ENCODE assay signal across 8 mouse cellular contexts in genomic region chr14:21050734-21051133, GRCm38 (mm10). TPM values are rescaled to one million over a fixed set of nuclear protein-coding genes. Genes with fewer than 3 reads are reported as not detected.
DNase-seq lines count a peak whose midpoint lies in the region; ATAC-seq lines count a peak whose summit lies in the region.

No protein-coding gene starts in this region.

- H3K27ac ChIP-seq in heart, embryonic 15.5 days: no peak overlapping the region
- H3K27ac ChIP-seq in liver, embryonic 15.5 days (replicated peaks): 0 out of 2 replicates have a peak overlapping the region, but pooled peaks have one; percentile 90
- H3K27ac ChIP-seq in stomach, embryonic 16.5 days (ENCODE audit: low read length): no peak overlapping the region

- H3K9me3 ChIP-seq in megakaryocyte, embryonic 14.5 days: no peaks in the 10 kb centered on the region
- H3K9me3 ChIP-seq in heart, embryonic 15.5 days (replicated peaks): no peaks in the 10 kb centered on the region
- no peaks in the 10 kb centered on the region; the same call in 1 of the 2 replicates for H3K9me3 ChIP-seq in liver, embryonic 15.5 days (replicated peaks)
- no peaks in the 10 kb centered on the region for H3K9me3 ChIP-seq in stomach, embryonic 16.5 days (replicated peaks; ENCODE audit: control insufficient read depth, low read length)

- ATAC-seq in megakaryocyte, adult 5-6 weeks (ENCODE audit: poor library complexity, severe bottlenecking): no peak
- no peak for ATAC-seq in heart, embryonic 15.5 days (replicated peaks; ENCODE audit: insufficient number of reproducible peaks, insufficient read depth, low FRiP score, low read depth)
- no peak for ATAC-seq in liver, embryonic 15.5 days (ENCODE audit: insufficient read depth)
- no peak for ATAC-seq in stomach, embryonic 16.5 days (ENCODE audit: insufficient read depth, low FRiP score)

- peak; percentile 37 for DNase-seq in adrenal gland, postnatal 10 days
- DNase-seq in adrenal gland, adult 2 months: no peak
- no peak for DNase-seq in layer of hippocampus, postnatal 14 days (ENCODE audit: low spot score in 2 of 2)

- peak overlapping the region; percentile 94; the same call in 1 of the 2 replicates for H3K4me2 ChIP-seq in heart, embryonic 15.5 days
- peak overlapping the region; percentile 99 for H3K4me2 ChIP-seq in liver, embryonic 15.5 days
- H3K4me2 ChIP-seq in stomach, embryonic 16.5 days (ENCODE audit: low read depth, low read length): no peak overlapping the region

- H3K4me1 ChIP-seq in megakaryocyte, embryonic 14.5 days: peaks cover 29% of the 10 kb centered on the region
- H3K4me1 ChIP-seq in heart, embryonic 15.5 days (replicated peaks): peaks cover 23% of the 10 kb centered on the region
- peaks cover 30% of the 10 kb centered on the region for H3K4me1 ChIP-seq in liver, embryonic 15.5 days (replicated peaks)
- peaks cover 8% of the 10 kb centered on the region for H3K4me1 ChIP-seq in stomach, embryonic 16.5 days (ENCODE audit: control insufficient read depth, insufficient read depth, low read length)

- 72% methylated on average over 3 of the region's 3 CpGs for WGBS in heart, embryonic 15.5 days
- 58% methylated on average over 3 of the region's 3 CpGs for WGBS in liver, embryonic 15.5 days (ENCODE audit: insufficient replicate concordance)
- WGBS in stomach, embryonic 16.5 days: 67% methylated on average over 3 of the region's 3 CpGs

- no peak overlapping the region for H3K9ac ChIP-seq in heart, embryonic 15.5 days
- H3K9ac ChIP-seq in liver, embryonic 15.5 days: no peak overlapping the region
- H3K9ac ChIP-seq in stomach, embryonic 16.5 days (ENCODE audit: low read length): no peak overlapping the region

- H3K4me3 ChIP-seq in megakaryocyte, embryonic 14.5 days (replicated peaks): peak overlapping the region; percentile 94
- peak overlapping the region; percentile 77; the same call in 1 of the 2 replicates for H3K4me3 ChIP-seq in heart, embryonic 15.5 days
- H3K4me3 ChIP-seq in liver, embryonic 15.5 days (replicated peaks): peak overlapping the region; percentile 79
- peak overlapping the region; percentile 99; the same call in 1 of the 2 replicates for H3K4me3 ChIP-seq in stomach, embryonic 16.5 days (replicated peaks; ENCODE audit: low read length)

- no peaks in the 10 kb centered on the region for H3K27me3 ChIP-seq in megakaryocyte, embryonic 14.5 days (replicated peaks)
- H3K27me3 ChIP-seq in heart, embryonic 15.5 days: no peaks in the 10 kb centered on the region
- H3K27me3 ChIP-seq in liver, embryonic 15.5 days: no peaks in the 10 kb centered on the region
- no peaks in the 10 kb centered on the region for H3K27me3 ChIP-seq in stomach, embryonic 16.5 days (ENCODE audit: control insufficient read depth, insufficient read depth, low read length)

- peaks cover 20% of the 10 kb centered on the region for H3K36me3 ChIP-seq in megakaryocyte, embryonic 14.5 days (replicated peaks; ENCODE audit: low read length)
- H3K36me3 ChIP-seq in heart, embryonic 15.5 days: peaks cover 4% of the 10 kb centered on the region; the same call in 1 of the 2 replicates
- H3K36me3 ChIP-seq in liver, embryonic 15.5 days (replicated peaks): 0 out of 2 replicates have a peak, but pooled peaks cover 2% of the 10 kb centered on the region
- H3K36me3 ChIP-seq in stomach, embryonic 16.5 days (ENCODE audit: control insufficient read depth, insufficient read depth, low read length): no peaks in the 10 kb centered on the region

RNA-seq across cellular contexts. Expression of gene Ap3m1, which starts 1.6 kb away (rescaled TPM):
- 10 to 100 TPM; 72.5 to 74.6 TPM for total RNA-seq in adrenal gland, postnatal 10 days (2021)
- total RNA-seq in adrenal gland, adult 2 months (2021): 100 to 1,000 TPM; 106 to 109 TPM
- polyA plus RNA-seq in adrenal gland, adult 2 months (2012; rRNA removed): 9.0 and 10.3 TPM in 2 replicates
- 0.49 and 2.7 TPM in 2 replicates for polyA plus RNA-seq in megakaryocyte, embryonic 14.5 days (2012; ENCODE audit: insufficient read depth, low replicate concordance)
- 66.8 and 78.9 TPM in 2 replicates for total RNA-seq in megakaryocyte, adult 5-6 weeks (2015)
- total RNA-seq in megakaryocyte, adult 5-6 weeks (2017): 79.7 and 96.9 TPM in 2 replicates
- 53.7 and 54.1 TPM in 2 replicates for polyA plus RNA-seq in heart, embryonic 15.5 days (2015; fragmentation: Nextera tagmentation; extraction: Ambion mirVana)
- polyA plus RNA-seq in liver, embryonic 15.5 days (2015; fragmentation: Nextera tagmentation; extraction: Ambion mirVana): 29.0 and 30.2 TPM in 2 replicates
- polyA plus RNA-seq in stomach, embryonic 16.5 days (2015; fragmentation: Nextera tagmentation; extraction: Ambion mirVana): 66.4 and 73.8 TPM in 2 replicates
- total RNA-seq in layer of hippocampus, postnatal 14 days (2021): 10 to 100 TPM; 82.1 to 84.3 TPM

RNA-seq across cellular contexts. Expression of gene Adk, which starts 1.6 kb away (rescaled TPM):
- total RNA-seq in adrenal gland, postnatal 10 days (2021): 100 to 1,000 TPM; 120 to 147 TPM
- 100 to 1,000 TPM; 103 to 124 TPM for total RNA-seq in adrenal gland, adult 2 months (2021)
- 11.8 and 12.4 TPM in 2 replicates for polyA plus RNA-seq in adrenal gland, adult 2 months (2012; rRNA removed)
- polyA plus RNA-seq in megakaryocyte, embryonic 14.5 days (2012; ENCODE audit: insufficient read depth, low replicate concordance): 2.1 TPM in 1 of 2 replicates, not detected in the other
- total RNA-seq in megakaryocyte, adult 5-6 weeks (2015): 41.2 and 47.1 TPM in 2 replicates
- total RNA-seq in megakaryocyte, adult 5-6 weeks (2017): 28.6 and 54.7 TPM in 2 replicates
- polyA plus RNA-seq in heart, embryonic 15.5 days (2015; fragmentation: Nextera tagmentation; extraction: Ambion mirVana): 184 and 223 TPM in 2 replicates
- polyA plus RNA-seq in liver, embryonic 15.5 days (2015; fragmentation: Nextera tagmentation; extraction: Ambion mirVana): 197 and 203 TPM in 2 replicates
- 138 and 151 TPM in 2 replicates for polyA plus RNA-seq in stomach, embryonic 16.5 days (2015; fragmentation: Nextera tagmentation; extraction: Ambion mirVana)
- 10 to 100 TPM; 67.5 to 69.7 TPM for total RNA-seq in layer of hippocampus, postnatal 14 days (2021)

Comparison
In these comparisons a context has a peak if more than half of its experiments do, and no peak if none do; other contexts are left out.
1. RNA of gene Adk, which starts 1.6 kb away (polyA plus RNA-seq): 184 to 223 TPM in heart, embryonic 15.5 days, 197 to 203 TPM in liver, embryonic 15.5 days and 138 to 151 TPM in stomach, embryonic 16.5 days; 11.8 to 12.4 TPM in adrenal gland, adult 2 months and 2.1 TPM in megakaryocyte, embryonic 14.5 days; every median in the first group is over 10 times any median in the second.
2. Peak in every context shown above with its lines, with median percentiles within 50 percentile points of each other: H3K4me3 ChIP-seq.